Mouse (Mus musculus) heart, postnatal 0 days (tissue): ENCODE results near the gene Zic4. TPM values are rescaled to one million over a fixed set of nuclear protein-coding genes. Genes with fewer than 3 reads are reported as not detected.

Experiments
- ATAC-seq: fragments of 200-750 bp; cut with Nextera tagmentation; 2 replicates; pipeline ENCODE4 v1.8.0; 2017; ENCODE audit warnings: low read depth, moderate number of reproducible peaks, moderate library complexity; ENCODE audit not compliant: insufficient read depth
- DNase-seq: peaks from one replicate; pipeline ENCODE4 v3.0.0-alpha.2; 2016; ENCODE audit warnings: low spot score
- H3K27ac ChIP-seq: fragments of 300-500 bp; sonication (generic); 2 replicates; pipeline ENCODE4 v1.5.1; 2014; ENCODE audit warnings: low read depth, mild to moderate bottlenecking
- H3K27me3 ChIP-seq: fragments of 300-500 bp; sonication (generic); 2 replicates; pipeline ENCODE4 v1.6.1; 2014; ENCODE audit warnings: low read length, mixed read lengths; ENCODE audit not compliant: control insufficient read depth, insufficient read depth
- H3K36me3 ChIP-seq: fragments of 300-500 bp; sonication (generic); replicated peaks from 2 replicates; pipeline ENCODE4 v1.6.1; 2014; ENCODE audit warnings: low read length, mixed read lengths; ENCODE audit not compliant: control insufficient read depth, insufficient read depth
- H3K4me1 ChIP-seq: fragments of 300-500 bp; sonication (generic); 2 replicates; pipeline ENCODE4 v1.6.1; 2014; ENCODE audit warnings: antibody characterized with exemption; ENCODE audit not compliant: control insufficient read depth, insufficient read depth
- H3K4me2 ChIP-seq: fragments of 300-500 bp; sonication (generic); 2 replicates; pipeline ENCODE4 v1.6.1; 2014; ENCODE audit warnings: low read depth, mild to moderate bottlenecking, low read length, moderate library complexity
- H3K4me3 ChIP-seq: fragments of 300-500 bp; sonication (generic); 2 replicates; pipeline ENCODE4 v1.5.1; 2014; ENCODE audit warnings: low read depth, low read length
- H3K9ac ChIP-seq: fragments of 300-500 bp; sonication (generic); replicated peaks from 2 replicates; pipeline ENCODE4 v1.6.1; 2014; ENCODE audit warnings: low read depth, low read length, mixed read lengths
- H3K9me3 ChIP-seq: fragments of 300-500 bp; sonication (generic); replicated peaks from 2 replicates; pipeline ENCODE4 v1.6.1; 2016; ENCODE audit warnings: low read length; ENCODE audit not compliant: control insufficient read depth
- CTCF ChIP-seq: IDR thresholded peaks from 2 replicates; pipeline ENCODE4 v1.5.1; 2016; ENCODE audit warnings: antibody characterized with exemption, control low read depth, low read depth
- EP300 ChIP-seq: IDR thresholded peaks from 2 replicates; pipeline ENCODE4 v1.6.1; 2016; ENCODE audit warnings: antibody characterized with exemption, low read depth
- WGBS: fragments of 180-500 bp; shearing (Covaris S2); extraction: QIAGEN DNeasy Blood & Tissue Kit; methylation state at CpG from one replicate; pipeline ENCODE4 v1.1.7; 2014; 5-methylcytosine and 5-hydroxymethylcytosine counted together
- polyA plus RNA-seq: library from polyadenylated mRNA; unstranded; fragments of >200 nt; fragmentation: Nextera tagmentation; extraction: Ambion mirVana; gene quantifications from 2 replicates; pipeline ENCODE4 v1.2.1, GENCODE M21; 2015
- total RNA-seq: library from RNA; depleted of rRNA; stranded (reverse); fragments of >200 nt; gene quantifications from 2 replicates; pipeline ENCODE4 v1.2.3, GENCODE M21; 2014; ENCODE audit warnings: low replicate concordance

Gene Zic4
- total and polyA plus RNA-seq, 2 experiments from 2014 or later = not detected

- Histone ChIP-seq H3K4me2 (no peak overlapping the region), H3K4me1 (no peaks in the 10 kb centered on the region), H3K36me3 (no peaks in the 10 kb centered on the region), H3K4me3 (no peak overlapping the region), H3K9me3 (no peaks in the 10 kb centered on the region), H3K27ac (no peak overlapping the region), H3K9ac (no peak overlapping the region), H3K27me3 (peaks cover 100% of the 10 kb centered on the region)
- WGBS = 17% methylated on average over 3 of the region's 3 CpGs
- DNase-seq = no peak
- TF ChIP-seq CTCF (no peak), EP300 (no peak)
- no peak for ATAC-seq
Observed at GRCm38 (mm10) chr9:91373811-91374575, 11.8 kb downstream of the Zic4 start.

GRCm38 (mm10) chr9:91374665-91375064 lies 12.5 kb downstream of the Zic4 start:
- Histone ChIP-seq H3K9ac (no peak overlapping the region), H3K36me3 (no peaks in the 10 kb centered on the region), H3K27ac (no peak overlapping the region), H3K4me2 (no peak overlapping the region), H3K4me1 (no peaks in the 10 kb centered on the region), H3K4me3 (no peak overlapping the region), H3K9me3 (no peaks in the 10 kb centered on the region), H3K27me3 (peaks cover 100% of the 10 kb centered on the region)
- no peak for ATAC-seq
- DNase-seq = no peak
- TF ChIP-seq CTCF (no peak), EP300 (no peak)
- WGBS = 11% methylated on average over 4 of the region's 4 CpGs

DNA sequence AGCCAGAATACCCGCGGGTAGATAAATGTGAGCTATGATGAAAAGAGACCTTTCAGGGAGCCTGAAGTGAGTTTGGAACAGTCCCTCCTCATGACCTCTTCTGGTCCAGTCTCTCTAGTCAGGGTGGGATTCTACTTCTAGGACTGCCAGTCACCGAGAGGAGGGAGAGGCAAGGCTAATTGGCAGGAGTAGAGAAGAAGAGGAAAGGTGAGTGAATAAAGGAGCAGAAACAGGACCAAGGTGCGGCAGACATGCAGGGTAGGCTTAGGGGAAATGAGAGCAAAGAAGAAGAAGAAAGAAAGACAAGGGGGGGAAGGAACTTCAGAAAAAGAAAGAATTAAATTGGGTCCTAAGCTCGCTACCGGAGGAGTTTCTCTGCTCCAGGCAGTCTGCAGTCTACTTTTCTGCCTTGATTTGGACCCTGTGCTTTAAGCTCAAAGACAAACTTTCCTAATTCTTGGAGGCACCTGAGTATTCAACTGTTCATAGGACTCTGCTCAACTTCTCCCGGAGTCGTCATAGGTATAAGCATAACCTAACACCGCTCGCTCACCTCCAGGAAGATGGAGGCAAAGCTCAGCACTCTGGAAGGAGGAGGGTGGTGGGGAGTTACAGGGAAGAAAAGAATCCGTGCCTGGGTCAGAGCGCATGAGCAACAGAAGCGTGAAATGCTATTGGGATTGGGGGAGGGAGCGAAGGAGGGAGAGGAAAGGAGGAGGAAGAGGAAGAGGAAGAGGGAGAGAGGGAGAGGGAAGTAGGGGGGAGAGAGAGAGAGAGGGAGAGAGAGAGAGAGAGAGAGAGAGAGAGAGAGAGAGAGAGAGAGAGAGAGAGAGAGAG lies 15.0 kb downstream of the Zic4 start:
- Histone ChIP-seq H3K4me1 (peaks cover 6% of the 10 kb centered on the region; the same call in 1 of the 2 replicates), H3K27ac (no peak overlapping the region), H3K4me2 (no peak overlapping the region), H3K9ac (no peak overlapping the region), H3K27me3 (peaks cover 100% of the 10 kb centered on the region), H3K9me3 (no peaks in the 10 kb centered on the region), H3K4me3 (no peak overlapping the region), H3K36me3 (no peaks in the 10 kb centered on the region)
- ATAC-seq (no peak), DNase-seq (no peak)
- TF ChIP-seq CTCF (no peak), EP300 (no peak)
- 3% methylated on average over 14 of the region's 14 CpGs for WGBS

DNA sequence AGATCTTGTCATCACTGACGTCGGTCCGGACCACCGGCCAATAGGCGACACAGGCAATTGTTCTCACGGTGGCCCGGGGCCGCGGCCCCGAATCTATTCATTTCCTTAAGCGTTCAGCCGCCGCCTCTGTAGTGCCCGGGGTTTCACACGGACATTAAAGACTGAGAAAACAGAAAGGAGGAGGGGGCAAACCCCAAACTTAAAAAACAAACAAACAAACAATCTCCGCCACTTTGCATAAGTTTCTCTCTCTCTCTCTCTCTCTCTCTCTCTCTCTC lies 15.6 kb downstream of the Zic4 start:
- WGBS = 3% methylated on average over 16 of the region's 16 CpGs
- Histone ChIP-seq H3K4me2 (no peak overlapping the region), H3K36me3 (no peaks in the 10 kb centered on the region), H3K27ac (no peak overlapping the region), H3K27me3 (peaks cover 100% of the 10 kb centered on the region), H3K9me3 (no peaks in the 10 kb centered on the region), H3K4me1 (peaks cover 6% of the 10 kb centered on the region; the same call in 1 of the 2 replicates), H3K9ac (no peak overlapping the region), H3K4me3 (no peak overlapping the region)
- DNase-seq (no peak), ATAC-seq (no peak)
- no peak for TF ChIP-seq CTCF
- TF ChIP-seq EP300 = no peak

DNA sequence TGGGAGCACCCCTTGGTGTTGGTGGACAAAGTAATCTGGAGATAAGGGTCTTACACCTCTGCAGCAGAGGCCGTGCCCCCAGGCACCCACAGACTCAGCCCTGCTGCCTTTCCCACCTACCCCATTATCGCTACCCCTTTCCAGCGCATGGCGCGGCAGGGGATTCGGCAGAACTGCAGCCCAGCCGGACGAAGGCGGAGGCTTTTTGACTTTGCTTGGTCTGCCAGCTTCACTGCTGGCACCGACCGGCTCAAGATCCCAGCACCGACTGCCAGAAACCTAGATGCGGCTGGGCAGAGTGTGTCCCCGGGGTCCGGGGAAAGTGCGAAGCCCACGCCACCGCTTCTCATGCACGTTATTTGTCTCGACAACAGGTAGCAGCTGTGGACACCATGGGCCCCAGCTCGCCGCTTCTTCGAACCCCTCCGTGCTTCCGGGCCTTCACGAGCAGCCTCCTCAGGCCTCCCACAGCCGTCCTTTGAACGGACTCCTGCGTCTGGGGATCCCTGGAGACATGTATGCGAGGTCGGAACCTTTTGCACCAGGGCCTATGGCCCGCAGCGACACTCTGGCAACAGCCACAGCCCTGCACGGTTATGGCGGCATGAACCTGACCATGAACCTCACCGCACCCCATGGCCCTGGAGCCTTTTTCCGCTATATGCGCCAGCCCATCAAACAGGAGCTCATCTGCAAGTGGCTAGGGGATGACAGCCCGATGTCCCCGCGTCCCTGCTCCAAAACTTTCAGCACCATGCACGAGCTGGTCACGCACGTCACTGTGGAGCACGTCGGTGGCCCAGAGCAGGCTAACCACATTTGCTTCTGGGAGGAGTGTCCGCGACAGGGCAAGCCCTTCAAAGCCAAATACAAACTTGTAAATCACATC lies 16.4 kb downstream of the Zic4 start:
- no peaks in the 10 kb centered on the region for H3K36me3 ChIP-seq
- no peak for TF ChIP-seq CTCF
- no peak for TF ChIP-seq EP300
- no peaks in the 10 kb centered on the region for H3K9me3 ChIP-seq
- H3K27ac ChIP-seq = no peak overlapping the region
- no peak overlapping the region for H3K4me3 ChIP-seq
- WGBS = under 1% methylated on average over 48 of the region's 48 CpGs
- H3K4me1 ChIP-seq = peaks cover 6% of the 10 kb centered on the region; the same call in 1 of the 2 replicates
- H3K27me3 ChIP-seq = peaks cover 100% of the 10 kb centered on the region
- H3K4me2 ChIP-seq = no peak overlapping the region
- ATAC-seq (no peak), DNase-seq (no peak)
- no peak overlapping the region for H3K9ac ChIP-seq
